Mouse (Mus musculus) 3134 (cell line): Measurements from ENCODE around the gene Srrm3.

ENCODE experiments used
- DNase-seq: peaks from one replicate; pipeline ENCODE4 v3.0.0-alpha.2; 2011; ENCODE audit warnings: low spot score; ENCODE audit not compliant: insufficient read length; ENCODE audit errors: extremely low read depth

Srrm3 gene

DNA sequence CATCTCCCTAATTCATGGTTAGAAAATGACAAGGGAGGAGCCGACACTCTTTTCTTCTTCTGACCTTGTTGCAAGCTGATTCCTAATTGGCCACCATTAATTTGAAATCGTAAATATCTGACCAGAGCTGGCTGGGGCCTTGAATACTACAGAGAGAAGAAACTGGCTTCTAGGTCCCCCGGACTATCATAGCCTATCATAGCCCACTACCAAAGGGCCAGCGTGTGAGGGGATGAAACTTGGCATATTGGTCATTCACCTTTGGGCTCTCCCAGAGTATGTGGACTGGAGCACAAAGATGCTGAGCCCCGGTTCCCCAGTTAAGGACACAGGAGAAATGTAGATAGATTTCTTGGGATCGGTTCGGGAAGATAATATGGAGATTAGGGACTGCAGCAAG is 96.4 kb downstream of the Srrm3 start:
- DNase-seq, result no peak

DNA sequence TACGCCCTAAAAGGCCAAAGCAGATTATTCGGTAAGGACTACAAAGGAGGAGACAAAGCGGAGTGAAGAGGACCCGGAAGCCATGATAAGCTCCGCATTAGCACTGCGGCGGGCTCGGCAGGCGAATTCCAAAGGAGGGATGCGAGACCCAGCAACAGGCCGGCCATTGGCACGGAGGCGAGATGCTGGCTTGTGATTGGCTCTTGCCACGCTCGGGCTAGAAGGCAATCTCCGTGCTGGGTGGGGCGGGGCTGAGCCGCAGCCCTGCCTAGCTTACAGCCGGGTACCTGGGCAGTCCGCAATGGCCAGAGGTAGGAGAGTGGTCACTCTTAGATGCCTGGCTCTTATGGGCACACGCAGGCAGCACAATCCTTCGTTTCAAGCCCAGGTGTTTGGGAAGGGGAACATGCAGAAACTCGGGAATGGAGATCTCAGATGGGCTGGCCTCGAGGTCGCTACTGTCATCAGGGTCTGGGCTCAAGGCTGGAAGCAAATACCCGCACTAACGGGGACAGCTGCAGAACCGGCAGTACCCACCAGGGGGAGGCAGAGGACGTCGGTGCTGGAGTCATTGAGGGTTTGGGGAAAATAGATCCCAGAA is 97.0 kb downstream of the Srrm3 start:
- peak; percentile 58 for DNase-seq

DNA sequence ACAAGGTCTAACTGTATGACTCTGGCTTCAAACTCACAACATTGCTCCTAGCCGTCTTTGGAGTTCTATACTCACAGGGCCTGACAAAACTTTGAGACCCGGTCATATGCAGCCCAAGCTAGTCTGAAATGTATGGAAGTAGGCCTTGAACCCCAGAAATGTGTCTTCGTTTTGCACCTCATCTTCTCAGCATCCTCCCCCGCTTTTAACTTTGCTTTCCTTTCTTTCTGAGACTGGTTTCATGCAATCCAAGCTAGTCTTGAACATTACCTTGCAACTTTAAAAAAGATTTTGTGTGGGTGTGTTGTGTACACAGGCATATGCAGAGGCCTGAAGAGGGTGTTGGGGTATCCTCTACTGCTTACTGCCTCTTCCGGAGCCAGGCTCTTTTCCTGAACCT is 97.6 kb downstream of the Srrm3 start:
- DNase-seq, result no peak

DNA sequence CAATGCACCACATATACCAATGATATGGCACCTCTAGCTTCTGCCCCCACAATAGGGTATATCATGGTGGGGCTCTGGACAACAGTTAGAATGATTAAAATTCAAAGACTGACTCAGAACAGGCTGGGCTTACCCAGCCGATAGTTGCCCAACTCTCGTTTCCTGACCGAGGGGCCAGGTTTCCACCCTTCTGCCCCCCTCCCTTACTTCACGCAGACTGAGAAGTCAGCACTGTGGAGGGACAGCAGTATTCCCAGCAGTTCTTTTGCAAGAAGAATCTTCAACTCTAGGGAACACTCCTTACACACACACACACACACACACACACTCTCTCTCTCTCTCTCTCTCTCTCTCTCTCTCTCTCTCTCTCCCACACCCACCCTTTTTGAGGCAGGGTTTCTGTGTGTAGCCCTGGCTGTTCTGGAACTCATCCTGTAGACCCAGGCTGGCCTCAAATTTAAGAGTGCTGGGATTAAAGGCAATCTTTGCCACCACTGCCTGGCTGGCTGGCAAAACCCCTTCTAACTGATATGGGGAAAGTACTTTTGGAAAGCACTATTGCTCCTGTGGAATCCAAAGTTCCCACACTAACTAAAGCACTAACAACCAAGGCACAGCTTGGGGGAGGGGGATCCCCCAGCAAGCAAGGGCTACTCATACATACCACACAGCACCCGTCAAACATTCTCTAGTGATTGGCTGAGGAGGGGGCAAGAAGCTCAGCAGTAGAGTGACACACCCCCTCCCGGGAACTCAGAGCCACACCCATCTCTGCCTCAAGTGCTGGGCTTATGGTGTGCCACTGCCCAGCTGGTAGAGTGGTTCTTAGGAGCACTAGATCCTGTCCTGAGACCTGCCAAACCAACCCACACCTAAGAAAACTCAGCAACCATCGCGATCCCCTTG is 98.9 kb downstream of the Srrm3 start:
- no peak for DNase-seq

DNA sequence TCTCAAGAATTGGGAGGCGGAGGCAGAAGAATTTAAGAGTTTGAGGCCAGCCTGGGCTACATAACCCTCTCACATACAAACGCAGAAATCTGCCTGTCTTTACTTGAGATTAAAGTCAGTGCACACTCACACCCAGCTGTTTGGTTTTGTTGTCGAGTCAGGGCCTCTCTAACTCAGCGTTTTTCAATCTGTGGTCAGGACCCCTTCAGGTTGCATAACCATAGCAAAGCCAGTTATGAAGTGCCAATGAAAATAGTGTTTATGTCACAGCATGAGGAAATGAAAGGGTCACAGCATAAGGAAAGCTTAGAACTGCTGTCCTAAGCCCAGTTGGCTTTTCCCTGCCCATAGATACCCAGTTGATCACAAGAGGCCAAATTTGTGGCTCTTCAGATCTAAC is 100.2 kb downstream of the Srrm3 start:
- DNase-seq, result no peak

DNA sequence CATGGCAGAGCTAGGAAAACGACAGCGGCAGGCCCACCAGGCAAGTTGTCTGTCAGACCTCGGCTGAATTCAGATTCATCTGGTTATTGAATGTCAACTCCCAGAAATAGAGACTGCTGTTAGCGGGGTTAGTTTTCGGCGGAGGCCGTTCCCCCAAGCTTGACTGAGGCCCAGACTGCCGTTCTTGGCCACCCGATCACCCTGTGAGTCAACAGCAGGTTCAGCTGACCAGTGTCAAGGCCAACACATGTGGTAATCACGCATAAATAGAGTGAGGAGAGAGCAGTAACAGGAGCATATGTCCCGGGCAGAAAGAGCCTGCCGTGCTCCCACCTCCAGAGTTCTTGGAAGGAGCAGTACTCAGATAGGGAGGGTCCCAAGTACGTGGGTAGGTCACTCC is 100.6 kb downstream of the Srrm3 start:
- DNase-seq, result peak; percentile 39

DNA sequence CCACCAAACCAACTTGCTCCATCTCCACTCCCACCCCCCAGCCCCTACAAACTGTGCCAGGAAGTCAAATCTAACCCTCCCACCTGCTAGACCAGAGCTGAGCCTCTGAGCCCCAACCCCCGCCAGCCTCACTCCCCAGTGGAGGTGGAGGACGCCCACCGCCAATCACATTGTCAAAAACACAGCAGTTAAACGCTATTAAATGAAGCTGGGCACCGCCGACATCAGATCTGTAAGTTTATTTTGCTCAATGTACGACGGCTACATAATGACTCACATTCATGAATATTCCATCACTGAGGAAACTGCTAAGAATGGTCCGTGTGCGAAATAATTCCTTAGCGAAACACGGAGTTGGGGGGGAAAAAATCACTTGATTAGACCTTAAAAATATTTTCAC is 101.5 kb downstream of the Srrm3 start:
- DNase-seq, result no peak

DNA sequence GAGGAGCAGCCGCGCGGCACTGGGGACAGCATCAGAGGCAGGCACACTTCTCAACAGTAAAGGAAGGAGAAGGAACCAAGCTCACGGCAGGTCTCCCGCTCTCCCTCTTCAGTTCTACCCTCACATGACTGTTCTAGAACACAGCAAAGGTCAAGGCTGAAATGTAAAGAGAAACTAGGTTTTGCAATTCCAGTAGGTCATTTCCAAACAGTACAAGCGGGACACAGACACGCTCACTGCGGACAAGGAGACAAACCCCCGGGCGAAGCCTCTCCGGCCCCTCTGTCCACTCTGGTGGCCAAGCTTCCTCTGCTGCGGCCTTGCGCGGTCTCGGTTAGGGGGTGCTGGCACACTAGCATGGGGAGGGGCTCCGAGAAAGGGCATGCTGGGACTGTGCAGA is 102.3 kb downstream of the Srrm3 start:
- DNase-seq, result no peak

DNA sequence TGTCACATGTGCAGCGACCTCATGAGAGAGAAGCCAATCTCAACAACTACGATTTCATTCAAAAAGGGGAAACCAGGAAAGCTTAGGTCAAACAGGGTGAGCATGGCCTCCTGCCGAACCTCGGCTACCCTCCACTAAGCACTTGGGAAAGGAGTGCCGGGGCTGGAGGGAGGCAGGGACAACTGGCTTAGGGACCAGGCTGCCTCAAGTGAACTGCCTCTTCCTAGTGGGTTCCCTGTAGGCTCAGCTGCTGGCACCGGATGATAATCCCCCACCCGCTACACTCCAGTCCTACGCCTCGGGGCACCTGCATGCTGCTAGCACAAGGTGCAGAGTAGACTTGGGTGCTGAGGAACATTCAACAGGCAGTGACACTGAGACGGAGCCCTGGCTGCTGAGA is 103.0 kb downstream of the Srrm3 start:
- DNase-seq, result no peak

DNA sequence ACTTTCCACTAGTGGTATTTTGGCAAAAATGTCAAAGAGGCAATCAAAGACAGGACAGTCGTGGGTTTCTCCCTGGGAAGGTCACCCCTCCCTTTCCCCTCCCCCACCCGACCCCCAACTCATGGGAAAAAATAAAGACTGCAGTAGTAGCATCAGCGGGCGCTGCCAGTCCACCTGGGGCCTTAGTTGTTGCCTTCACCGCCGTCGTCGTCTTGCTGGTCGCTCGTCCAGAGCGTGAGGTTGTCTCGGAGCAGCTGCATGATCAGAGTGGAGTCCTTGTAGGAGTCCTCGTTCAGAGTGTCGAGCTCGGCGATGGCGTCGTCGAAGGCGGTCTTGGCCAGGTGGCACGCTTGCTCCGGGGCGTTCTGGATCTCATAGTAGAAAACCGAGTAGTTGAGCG is 104.1 kb downstream of the Srrm3 start:
- DNase-seq, result no peak

DNA sequence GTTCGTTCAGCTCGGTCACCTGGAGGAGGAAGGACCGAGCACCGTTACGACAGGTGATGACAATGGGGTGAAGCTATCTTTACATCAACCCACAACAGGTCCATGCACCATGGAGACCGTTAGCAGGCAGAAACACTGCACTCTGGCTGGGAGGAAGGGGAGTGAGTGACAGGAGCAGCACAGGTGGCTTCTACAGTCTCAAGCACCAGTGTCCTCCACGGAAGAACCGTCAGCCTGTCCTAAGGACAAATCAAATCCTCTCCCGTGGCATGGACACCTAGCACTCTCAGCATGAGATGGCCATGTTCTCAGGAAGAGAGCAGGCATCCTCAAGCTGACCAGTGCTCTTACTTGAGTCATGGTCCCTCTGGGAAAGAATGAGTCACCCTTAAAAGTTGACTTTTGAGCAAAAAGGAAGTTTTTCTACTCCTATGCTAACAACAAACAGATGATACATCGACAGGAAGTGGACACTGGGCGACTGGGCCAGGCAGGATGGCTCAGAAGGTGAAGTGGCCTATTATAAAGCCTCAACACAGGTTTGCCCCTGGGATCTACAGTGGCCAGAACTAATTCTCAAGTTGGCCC is 105.0 kb downstream of the Srrm3 start:
- DNase-seq, result peak; percentile 66

DNA sequence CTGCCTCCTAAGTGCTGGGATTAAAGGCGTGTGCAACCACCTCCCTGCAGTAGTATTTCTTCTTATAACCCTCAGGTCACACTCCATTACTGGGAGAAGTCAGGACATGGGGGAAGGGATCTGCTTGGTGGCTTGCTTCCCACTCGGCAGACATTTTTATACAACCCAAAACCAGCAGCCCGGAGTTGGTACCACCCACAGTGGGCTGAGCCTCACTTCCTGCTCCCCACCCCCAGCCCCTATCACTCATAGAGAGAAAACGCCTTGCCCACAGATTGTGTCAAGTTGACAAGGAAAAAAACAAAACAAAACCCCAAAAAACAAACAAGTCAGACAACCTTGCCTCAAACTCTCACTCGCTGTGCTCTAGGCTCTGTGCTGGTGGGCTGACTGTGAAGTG is 106.5 kb downstream of the Srrm3 start:
- DNase-seq, result no peak

DNA sequence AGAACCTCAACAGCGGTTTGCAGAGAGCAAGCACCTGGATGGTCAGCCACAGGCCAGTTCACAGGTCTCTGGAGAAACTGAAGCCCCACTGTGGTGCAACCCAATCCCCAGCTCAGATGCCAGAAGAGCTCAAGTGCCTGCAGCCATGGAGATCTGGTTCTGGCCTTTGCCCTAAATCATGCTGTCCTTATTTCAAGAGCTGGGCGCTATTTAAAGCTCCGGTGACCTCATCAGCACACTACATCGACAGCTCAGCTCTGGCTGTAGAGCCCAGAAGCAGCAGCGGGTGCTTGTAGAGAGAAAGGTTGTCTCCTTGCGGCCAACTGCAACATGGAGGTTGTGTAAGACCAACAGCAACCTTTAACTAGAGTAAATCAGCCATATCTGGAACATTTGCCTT is 107.5 kb downstream of the Srrm3 start:
- no peak for DNase-seq

DNA sequence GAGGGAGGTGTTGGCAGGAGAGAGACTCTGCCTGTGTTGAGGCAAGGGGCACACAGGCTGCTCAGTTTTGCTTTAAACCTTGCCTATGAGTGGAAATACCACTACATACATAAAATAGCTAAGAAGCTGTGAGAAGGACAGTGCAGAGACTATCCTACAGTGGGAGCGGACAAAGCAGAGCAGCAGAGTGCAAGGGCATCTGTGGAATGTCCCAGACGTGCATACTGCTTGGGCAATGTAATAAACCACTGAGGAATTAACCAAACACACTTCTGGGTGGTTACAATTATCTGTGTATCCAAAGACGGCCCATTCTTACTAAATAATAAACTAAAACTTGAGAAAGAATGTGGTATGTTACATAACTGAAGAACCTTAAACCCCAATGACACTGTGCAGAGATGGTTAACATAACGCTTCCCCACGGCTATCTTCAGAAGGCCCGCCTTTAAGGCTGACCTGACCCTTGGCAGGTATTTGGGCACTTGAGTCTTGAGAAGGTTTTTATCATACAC is 109.4 kb downstream of the Srrm3 start:
- DNase-seq, result no peak

DNA sequence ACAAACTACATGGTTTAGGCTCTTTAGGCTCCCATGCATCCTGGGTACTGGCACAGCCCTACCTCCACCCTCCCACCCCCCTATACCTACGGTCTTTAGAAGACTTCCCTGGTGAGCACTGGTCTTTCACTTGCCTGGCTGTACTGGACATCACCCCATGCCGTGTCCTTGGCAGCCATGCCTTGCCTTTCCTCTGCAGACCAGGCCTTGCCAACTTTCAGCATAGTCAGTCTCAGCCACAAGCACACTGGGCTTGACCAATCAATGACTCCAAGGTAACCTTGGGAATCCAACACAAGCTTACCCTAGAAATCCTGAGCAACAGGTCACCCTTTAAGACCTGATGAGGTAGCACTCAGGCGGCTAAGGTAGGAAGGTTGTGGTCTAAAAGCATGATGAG is 109.9 kb downstream of the Srrm3 start:
- DNase-seq, result no peak

DNA sequence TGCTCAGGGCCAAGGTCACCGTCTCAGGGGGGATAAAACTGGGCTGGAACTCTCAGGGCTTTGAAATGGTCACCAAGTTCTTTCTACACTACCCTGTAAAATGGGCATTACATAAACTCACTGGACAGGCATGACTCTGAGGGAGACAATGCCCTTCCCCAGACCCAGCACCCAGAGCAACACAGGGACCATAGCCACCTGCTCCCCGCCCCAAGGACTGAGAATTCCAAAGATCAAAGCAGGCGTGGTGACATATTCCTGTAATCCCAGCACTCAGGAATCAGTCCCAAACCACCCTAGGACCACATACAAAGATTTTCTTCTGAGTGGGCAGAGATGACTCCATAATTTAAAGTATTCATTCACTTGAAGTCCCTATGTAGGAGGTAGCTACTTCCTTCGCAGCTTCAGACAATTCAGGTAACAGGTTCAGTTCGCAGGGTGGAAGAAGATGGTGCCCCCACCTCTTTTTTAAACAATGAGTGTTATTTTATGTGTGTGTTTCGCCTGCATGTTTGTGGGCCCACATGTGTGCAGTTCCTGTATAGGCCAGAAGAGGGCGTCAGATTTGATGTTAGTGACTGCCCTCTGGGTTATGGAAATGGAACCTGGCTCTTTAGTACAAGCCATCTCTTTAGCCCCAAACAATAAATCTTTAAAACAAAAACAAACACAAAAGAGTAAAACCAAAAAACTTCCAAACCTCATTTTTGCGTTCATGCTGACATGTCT is 110.8 kb downstream of the Srrm3 start:
- no peak for DNase-seq

DNA sequence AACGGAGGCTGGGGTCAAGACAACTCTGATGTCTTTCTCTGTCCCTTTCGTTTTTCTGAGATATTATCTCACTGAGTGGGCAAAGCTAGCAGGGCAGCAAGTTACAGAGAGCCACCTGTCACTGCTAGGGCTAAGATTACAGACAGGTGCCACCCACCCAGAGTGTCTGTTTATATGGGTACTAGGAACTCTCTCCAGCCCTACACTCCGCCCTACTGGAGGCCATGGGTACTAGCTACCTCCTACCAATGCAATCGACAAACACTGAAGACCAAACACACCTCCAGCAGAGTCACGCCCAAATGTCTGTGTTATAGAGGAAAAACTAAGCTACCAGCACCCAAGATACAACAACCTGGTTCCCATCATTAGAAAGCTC is 111.4 kb downstream of the Srrm3 start:
- no peak for DNase-seq

DNA sequence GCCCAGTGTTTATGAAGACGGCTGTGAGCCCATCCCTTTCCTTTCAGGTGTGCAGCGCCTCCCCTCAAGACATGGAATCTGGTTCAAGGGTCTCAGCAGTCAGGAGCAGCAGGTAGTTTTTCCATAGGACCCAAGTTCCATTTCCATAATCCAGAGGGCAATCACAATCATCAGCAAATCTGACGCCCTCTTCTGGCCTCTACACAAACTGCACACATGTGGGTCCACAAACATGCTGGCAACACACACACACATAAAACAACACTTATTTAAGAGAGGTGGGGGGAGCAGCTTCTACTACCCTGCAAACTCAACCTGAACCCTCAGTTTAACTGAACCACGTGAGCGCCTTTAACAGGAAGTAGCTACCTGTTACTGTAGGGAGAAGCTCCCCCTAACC is 111.9 kb downstream of the Srrm3 start:
- no peak for DNase-seq

DNA sequence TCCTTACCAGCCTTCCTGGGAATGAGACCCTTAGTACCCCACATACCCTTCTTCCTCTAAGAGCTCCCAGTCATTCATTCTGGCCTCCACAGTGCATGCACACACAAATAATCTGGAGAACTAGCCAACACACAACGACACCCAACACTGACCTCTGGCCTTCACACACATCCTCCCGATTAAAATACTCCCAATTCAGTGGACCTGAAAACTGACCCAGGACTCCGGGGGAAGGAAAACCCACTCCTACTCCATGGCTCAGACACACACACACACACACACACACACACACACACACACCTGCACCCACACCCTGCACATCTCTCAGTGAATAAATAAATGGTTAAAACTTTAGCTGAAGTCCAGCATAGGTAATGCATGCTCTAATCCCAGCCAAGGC is 113.2 kb downstream of the Srrm3 start:
- DNase-seq, result no peak

DNA sequence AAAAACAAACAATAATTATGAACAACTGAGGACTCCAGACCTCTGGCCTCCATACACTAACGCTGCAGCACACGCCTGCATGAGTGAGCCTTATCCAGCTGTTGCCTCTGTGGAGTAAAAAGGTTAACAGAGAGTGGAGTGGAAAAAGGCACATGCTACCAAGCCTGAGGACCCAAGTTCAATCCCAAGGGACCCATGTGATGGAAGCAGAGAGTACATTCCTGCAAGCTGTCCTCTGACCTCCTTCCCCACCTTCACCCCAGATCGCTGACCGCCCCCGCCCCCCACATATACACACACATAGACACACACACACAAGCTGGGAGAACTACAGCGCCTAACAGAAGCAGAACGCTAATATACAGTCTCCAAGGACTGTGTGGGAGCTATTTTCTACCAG is 117.2 kb downstream of the Srrm3 start:
- no peak for DNase-seq
